Mouse (Mus musculus): Measurements from ENCODE around the gene Clec4d.

GRCm38 (mm10) chr6:123288931-123289330 lies 27.0 kb downstream of the Clec4d start:
- TF ChIP-seq CTCF (IDR thresholded peaks at IDR 0.05; ENCODE audit: extremely low read depth, insufficient read depth, insufficient read length, insufficient replicate concordance) = no peak
- no peak for TF ChIP-seq POLR2A (IDR thresholded peaks at IDR 0.05; ENCODE audit: low read depth, low read length)

All from spleen, adult 2 months (tissue).